Mouse (Mus musculus) brain, adult 10 weeks (tissue): ENCODE data around the gene Gm3029. TPM values are rescaled to one million over a fixed set of nuclear protein-coding genes. Genes with fewer than 3 reads are reported as not detected.

Source experiments
- polyA plus RNA-seq: library from polyadenylated mRNA; stranded (reverse); fragments of 350-450 nt; fragmentation: Illumina TruSeq; extraction: RNeasy Lipid Tissue Mini Kit (QIAGEN cat#74804); gene quantifications from one replicate; pipeline ENCODE4 v1.2.3, GENCODE M21; 2015; ENCODE audit warnings: low read depth, low replicate concordance

Gene Gm3029
- polyA plus RNA-seq: not detected

DNA sequence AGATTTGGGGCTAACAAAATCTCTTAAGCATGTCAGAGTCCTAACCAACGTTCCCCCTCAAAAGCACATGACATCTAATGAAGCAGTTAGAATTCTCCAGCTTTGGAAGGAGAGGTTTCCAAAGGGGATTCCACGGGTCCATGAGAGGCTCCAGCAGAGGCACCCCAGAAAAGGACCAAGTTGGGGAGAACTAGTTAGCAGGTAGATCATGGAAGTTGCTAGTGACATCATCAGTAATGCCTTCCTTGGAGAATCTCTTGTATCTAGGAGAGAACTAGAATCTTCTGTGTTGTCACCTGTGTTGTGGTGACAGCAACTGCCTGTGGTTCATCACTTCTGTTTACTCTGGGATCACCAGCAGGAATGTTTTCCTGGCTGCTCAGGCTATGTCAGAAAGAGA is at the start of gene Gm3029:
Gene Gm3029 (plus strand): TSS at position 301 of the 400 bp plus-strand sequence.

DNA sequence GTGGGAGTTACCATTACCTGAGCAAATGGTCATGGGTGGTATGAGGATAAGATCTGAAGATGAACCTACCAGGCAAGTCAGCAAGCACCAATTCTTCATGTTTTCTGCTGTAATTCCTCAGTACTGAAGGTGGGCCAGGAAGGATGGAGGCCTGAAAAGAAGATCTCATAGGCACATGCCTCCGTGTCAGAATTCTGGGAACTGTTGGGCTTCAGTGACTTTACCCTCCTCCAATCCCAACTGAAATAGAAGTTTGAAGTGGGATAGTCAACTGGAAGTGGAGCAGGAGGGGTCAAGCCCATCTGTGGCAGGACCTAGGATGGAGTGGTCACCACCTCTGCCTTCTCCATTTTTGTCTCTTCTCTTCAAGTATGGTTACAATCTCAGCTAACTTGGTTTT is 47.7 kb upstream of the Gm3029 start, which contains the start of gene Gm2916:
Gene Gm2916 (plus strand): TSS at position 301 of the 400 bp plus-strand sequence.

DNA sequence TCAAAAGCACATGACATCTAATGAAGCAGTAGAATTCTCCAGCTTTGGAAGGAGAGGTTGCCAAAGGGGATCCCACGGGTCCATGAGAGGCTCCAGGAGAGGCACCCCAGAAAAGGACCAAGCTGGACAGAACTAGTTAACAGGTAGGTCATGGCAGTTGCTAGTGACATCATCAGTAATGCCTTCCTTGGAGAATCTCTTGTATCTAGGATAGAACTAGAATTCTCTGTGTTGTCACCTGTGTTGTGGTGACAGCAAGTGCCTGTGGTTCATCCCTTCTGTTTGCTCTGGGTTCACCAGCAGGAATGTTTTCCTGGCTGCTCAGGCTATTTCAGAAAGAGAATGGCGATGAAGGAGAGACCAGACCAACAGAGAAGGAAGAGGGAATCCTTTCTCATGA is 31.7 kb downstream of the Gm3029 start, which contains the start of gene Gm3095:
Gene Gm3095 (plus strand): TSS at position 301 of the 400 bp plus-strand sequence.

Other genes starting within 250 kb of the Gm3029 start
- not detected for gene Gm3043, start 243.0 kb upstream of the Gm3029 start, polyA plus RNA-seq
- not detected for gene Gm3002, start 121.7 kb upstream of the Gm3029 start, polyA plus RNA-seq
- not detected for gene Gm3033, start 85.5 kb upstream of the Gm3029 start, polyA plus RNA-seq
- gene Gm2916, start 47.6 kb upstream of the Gm3029 start, polyA plus RNA-seq: not detected
- 0.48 TPM for gene Gm3095, start 31.8 kb downstream of the Gm3029 start, polyA plus RNA-seq
- gene Gm3099, start 66.6 kb downstream of the Gm3029 start, polyA plus RNA-seq: not detected
- 0.34 TPM for gene Gm5796, start 92.2 kb downstream of the Gm3029 start, polyA plus RNA-seq
- not detected for gene Gm3115, start 152.4 kb downstream of the Gm3029 start, polyA plus RNA-seq
- 1.6 TPM for gene Gm8108, start 178.8 kb downstream of the Gm3029 start, polyA plus RNA-seq
- gene Gm3127, start 233.3 kb downstream of the Gm3029 start, polyA plus RNA-seq: not detected